Mouse (Mus musculus) testis, postnatal 10 days (tissue): Measurements from ENCODE around the gene Mmp24.

Experiments used
- DNase-seq: peaks from one replicate; pipeline ENCODE4 v3.0.0; 2021; ENCODE audit warnings: low spot score

Mmp24 gene

DNA sequence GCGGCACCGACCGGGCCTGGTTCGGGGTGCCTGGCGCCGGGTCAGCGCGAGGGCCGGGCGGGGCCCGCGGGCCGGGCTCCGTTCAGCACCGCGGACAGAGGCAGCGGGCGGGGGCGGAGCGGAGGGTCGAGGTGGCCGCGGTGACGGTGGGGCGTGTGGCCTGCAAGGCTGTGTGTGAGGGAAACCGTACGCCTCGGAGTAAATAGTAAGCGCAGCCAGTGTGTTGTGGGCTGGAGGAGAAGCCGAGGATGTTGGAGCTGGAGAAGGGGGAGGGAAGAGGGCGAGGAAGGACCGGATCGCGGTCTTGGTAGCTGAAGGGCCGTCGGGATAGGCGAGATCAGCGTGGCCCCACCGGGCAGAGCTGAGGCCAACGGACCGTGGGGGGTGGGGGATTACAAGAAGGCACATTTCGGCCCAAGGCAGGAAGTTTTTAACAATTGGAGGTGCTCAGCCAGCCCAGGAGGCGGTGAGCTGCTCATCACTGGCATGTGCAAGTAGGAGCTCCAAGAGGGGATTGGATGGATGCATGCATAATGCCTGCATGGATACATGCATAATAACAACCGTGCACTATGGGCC is 632 bp downstream of the Mmp24 start:
- peak; percentile 84 for DNase-seq

DNA sequence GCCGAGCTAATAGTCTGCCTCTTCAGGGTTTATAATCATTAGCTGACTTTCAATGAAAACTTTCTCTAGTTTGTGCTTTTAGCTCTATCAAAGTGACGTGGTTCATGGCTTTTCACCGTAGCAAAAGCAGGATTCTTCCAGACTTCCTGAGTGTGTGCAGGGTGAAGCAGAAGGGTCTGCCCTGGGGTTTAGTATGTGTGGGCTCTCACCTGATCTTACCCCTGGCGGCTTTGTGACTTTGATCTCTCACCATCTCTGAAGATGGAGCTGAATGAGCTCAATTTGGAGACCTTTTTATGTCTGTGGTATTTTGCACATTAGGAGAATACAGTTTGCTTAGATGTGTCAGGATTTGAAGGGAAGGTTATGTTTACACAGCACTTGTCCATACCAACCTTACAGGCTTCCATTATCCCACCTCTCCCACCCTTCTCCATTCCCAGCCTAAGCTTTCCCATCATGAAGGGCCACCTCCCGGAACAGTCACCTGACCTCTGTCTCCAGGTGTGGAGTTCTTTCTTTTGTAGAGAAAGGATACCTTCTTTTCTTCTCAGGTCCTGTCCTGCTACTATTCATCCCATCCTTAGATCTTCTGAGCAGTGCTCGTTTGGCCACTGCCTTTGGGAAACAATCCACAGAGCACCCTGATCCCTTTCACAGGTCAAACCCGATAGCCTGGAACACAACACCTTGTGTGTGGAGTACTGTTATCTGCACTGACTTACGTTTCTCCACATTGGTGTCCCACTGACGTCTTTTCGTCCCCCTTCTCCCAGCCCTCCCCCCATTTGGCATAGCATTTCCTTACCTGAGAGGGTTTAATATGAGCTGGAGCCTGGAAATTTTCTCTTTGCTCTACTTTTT is 1.9 kb downstream of the Mmp24 start:
- DNase-seq, result no peak

DNA sequence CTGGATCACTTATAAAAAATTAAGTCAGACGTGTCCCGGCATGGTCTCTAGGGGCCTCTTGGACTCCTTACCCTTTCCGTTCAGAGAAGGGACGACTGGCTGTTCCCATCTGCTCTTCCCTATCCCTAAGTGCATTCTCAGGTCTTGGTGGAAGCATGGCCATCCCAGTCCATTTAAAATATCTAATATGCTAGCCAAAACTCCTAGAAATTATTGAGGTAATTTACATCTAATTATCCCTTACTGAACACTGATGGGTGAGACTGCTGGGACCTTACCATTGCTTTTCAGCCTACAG is 2.5 kb downstream of the Mmp24 start:
- no peak for DNase-seq

DNA sequence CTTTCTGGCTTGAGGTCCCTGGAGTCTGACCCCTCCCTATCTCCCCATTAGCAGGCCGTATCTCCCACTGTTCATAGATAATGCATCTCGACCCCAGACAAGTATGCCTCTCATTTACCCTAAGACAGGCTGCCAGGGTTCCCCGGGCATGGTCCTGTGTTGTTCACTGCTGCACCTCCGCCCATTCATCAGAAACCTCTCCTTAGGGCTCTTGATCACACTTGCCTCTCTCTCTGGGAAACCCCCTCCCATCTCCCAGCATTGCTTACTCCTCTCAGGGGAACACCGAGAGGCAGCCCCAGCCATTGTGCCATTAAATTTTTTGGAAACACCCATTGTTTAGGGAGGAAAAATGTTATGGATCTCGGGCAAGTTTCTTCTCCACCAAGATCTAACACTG is 2.9 kb downstream of the Mmp24 start:
- no peak for DNase-seq

DNA sequence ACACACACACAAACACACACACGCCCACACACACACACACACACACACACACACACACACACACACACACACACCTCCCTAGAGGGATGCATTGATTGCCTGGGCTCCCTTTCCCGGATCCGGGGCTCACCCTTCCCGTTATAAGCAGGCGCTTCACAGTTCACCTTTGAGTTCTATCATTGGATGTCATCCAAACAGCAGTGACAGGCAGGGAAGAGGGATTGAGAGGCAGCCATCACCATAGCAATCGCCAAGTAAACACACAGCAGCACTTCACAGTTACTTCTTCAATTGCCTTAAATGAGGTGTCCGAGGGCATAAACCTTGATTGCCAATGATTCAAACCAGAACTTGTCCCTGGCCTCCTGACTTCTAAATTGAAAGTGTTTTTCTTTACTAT is 3.9 kb downstream of the Mmp24 start:
- no peak for DNase-seq

DNA sequence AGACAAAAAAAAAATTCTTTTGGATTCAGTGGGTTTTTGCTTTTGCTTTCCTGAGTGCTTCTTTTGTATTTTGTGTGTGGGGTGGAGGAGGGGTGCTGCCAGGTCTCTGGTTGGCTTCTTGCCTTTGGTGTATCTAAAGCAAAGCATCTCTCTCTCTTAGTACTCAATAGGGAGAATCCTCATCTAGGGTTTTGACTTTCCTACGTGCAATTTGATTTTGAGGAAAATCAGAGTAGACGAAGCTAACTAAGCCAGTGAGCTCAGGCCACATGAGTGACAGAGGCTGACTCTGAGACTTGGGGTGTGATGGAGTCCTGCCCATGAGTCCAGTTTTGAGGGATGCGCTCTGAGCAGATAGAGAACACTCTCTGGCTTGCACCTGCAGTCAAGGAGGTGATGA is 4.4 kb downstream of the Mmp24 start:
- no peak for DNase-seq

DNA sequence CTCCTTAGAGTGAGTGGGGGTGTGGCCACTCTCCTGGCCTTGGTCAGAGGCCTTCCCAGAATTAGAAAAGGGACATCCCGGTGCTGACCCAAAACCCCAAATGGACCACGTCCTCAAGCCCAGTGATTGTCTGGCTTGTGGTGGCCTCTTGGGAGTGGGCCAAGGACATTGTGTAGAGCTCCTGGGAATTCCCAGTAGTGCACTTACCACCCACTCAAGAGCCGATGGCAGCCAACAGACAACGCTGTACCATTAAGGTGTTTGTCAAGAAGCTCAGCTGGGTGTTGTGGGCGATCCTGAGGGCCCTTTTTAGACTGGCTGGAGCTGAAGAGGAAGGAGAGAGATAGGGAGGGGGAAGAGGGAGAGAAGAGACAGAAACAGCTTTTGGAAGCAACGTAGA is 9.4 kb downstream of the Mmp24 start:
- no peak for DNase-seq

DNA sequence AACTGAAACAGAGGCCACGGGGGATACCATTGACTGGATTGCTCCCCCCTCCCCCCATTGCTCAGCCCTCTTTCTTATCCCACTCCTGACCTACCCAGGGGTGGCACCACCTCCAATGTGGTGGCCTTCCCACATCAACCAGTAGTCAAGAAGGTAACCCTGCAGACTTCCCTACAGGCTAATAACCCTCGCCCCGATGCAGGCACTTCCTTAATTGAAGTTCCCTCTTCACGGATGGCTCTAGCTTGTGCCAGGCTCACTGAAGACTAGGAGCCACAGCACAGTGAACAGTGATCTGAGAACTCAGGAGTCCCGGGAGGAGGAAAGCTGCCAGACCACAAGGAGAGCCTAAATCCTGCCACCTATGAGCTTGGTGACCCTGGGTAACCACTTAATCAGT is 11.8 kb downstream of the Mmp24 start:
- DNase-seq, result no peak

DNA sequence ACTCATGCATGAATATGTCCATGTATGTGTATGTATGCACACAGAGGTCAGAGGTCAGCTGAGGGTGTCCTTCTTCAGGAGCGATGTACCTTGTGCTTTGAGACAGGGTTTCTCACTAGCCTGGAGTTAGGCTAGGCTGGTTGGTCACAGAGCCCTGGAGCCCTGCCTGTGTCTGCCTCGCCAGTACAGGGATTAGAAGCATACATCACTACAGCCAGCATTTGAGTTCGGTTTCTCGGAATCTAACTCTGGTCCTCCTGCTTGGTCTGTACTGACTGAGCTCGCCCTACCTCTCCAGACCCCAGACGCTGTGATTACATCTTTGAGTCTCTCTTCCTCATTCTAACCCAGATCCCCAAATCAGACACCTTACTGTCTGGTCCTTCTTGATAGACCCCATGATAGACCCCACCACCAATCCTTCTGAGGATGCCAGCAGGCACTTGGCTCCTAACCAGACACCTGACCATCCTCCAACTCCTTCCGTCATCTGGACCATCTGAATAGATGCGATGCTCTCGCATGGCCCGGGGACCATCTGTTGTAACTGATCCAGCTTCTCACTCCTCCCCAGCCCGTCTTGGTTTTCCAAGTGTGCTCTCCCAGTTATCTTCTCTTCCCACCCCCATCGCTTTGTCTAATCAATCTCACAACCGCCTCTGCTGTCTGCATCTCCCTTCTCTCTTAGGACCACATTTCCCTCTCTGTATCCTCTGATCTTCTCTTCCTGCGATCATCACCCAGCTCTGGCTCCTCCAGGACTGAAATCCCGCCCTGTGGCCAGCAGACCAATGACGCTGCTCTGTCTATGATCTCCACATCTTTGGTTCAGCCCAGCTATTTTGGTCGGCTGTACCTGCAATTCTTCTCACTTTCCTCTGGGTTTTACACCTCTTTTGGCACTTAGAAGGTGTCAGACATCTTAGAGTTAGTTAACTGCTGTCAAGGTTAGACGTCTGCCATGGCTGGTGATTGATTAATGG is 13.1 kb downstream of the Mmp24 start:
- DNase-seq, result no peak

DNA sequence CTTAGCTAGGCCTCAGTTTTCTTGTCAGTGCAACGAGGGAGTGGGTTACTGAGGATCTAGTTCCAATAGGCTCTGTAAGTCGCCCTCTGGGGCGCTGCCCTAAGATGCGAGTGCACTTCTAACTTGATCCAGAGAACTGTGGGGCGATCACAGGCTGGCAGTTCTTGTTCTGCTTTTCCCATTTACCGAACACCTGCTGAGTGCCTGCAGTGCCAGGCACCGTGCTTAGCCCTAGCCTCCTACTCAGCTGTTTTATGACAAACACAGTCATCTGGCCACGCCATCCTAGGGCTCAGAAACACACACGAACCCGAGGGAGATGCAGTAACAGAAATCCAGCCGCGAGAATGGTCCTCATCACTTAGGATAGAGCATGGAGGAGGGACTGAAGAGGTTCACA is 17.8 kb downstream of the Mmp24 start:
- no peak for DNase-seq

DNA sequence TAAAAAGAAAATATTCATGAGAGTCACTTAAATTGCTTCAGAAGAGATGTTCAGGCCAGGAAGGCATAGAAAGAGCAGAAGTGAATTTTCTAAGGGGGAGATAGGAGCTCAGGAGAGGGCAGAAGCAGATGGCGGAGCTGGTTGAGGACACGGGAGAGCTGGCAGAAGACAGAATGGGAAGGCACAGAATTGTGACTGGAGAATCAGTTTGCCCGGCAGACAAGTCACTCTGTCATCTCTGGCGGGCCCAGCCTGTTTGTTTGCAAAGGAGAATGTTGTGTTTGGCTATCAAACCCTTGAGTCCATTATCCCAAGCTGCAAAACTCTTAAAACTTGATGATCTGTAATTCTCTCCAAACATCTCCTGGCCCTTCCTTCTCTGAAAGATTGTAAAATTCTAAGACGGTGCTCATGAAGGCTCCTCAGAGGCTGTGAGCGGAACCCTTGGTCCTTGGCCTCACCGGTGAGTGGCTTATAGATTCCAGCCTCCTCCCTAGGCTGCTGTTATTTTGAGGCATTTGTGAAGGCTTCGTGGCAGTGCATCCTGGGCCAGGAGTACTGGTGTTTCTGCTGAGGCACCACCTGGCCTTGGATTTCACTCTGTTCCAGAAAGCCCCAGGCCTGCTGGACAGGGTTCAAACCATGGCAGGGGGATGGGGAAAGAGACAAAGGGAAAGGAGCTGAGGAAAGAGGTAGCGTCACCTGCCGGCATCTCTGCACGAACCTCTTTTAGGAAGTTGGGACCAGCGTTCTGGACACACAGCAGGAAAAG is 19.7 kb downstream of the Mmp24 start:
- no peak for DNase-seq

DNA sequence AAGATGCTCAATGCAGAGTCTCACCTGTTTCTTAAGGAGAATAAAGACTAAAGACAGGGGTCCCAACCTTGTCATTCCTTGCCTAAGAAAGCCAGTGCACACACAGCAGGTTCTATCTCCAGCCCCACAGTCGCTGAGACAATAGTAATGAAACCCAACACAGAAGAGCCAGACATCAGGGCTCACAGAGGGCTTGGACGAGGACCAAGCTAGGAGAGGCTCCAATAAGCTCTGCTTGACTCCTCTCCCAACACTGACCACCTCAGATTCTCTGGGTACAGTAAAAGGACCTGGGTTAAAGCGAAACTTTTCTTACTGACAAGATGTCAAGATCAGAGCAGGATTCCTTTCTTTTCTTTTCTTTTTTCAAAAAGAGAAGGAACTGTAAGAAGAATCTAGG is 23.5 kb downstream of the Mmp24 start:
- no peak for DNase-seq

DNA sequence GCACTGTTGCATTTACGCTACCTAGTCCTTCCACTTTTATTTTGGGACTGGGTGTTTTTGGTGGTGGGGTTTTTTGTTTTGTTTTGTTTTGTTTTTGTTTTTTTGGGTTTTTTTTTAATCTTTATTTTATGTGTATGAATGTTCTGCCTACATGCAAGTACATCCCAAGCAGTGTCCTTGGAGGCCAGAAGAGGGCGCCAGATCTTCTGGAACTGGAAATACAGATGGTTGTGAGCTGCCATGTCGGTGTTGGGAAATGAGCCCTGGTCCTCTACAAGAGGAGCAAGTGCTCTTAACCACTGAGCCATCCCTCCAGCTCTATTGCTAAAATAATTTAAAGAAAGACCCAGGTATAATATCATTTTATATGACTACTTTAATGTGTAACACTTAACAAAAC is 27.6 kb downstream of the Mmp24 start:
- no peak for DNase-seq

DNA sequence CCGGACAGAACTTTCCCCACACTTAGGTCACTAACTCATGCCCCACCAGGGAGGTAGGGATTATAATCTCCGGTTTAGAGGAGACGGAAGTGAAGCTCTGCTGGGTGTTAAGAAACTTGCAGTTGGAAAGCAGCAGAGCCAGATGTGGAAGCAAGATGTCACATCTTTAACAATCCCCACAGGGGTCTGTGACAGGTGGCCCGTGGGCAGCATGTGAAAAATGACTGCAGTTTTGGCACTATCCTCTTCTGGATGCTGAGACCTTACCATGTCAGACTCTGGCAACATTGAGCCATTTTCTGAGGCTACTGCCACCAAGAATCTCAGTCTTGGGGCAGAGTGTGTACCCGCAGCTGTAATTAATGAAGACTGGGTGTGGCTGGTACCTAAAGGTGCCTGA is 28.9 kb downstream of the Mmp24 start:
- DNase-seq, result no peak

DNA sequence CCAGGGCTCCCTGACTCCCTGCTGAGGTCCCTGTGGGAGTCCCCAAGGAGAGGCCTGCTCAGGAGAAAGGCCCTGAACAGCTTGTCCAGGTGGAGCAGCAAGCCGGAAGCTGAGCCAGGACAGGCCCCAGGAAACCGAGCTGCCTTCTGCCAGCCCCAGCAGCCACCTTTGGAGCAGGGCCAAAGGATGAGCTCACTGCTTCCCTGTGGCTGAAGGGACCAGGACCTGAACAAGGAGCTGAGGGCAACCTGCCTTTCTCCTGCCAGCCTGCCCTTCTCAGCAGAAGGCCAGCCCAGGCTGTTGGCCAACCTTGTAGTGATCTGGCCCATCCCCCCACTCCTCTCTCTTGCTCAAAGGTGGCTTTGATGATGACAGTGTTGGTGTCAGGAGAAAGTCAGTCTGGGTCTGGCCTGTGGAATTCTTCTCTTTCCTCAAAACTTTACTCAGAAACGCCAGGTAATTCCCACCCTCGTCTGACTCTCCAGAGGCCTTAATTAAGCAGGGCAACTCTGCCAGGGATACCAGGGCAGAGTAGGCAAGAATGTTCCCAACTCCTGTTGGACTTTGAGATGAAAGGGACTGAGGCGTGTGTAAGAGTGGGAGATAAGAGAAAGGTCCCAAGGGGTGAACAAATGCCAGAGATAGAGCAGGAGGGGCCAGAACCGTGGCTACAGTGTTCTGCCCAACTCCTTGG is 30.2 kb downstream of the Mmp24 start:
- peak; percentile 75 for DNase-seq

DNA sequence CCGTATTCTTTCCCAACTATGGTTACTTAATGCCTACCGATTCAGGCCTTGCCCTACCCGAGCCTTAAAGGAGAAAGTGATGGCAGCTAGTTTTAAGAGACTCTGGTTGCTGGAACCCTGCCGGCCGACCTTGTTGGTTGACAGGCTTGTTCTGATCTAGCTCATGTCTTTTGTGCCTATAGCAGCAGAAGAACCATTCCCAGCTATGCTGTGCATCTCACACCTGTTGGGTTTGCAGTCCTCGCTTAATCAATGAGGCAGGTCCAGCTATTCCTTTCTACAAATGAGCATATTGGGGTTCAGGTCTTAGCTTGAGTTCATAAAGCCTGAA is 30.7 kb downstream of the Mmp24 start:
- no peak for DNase-seq

DNA sequence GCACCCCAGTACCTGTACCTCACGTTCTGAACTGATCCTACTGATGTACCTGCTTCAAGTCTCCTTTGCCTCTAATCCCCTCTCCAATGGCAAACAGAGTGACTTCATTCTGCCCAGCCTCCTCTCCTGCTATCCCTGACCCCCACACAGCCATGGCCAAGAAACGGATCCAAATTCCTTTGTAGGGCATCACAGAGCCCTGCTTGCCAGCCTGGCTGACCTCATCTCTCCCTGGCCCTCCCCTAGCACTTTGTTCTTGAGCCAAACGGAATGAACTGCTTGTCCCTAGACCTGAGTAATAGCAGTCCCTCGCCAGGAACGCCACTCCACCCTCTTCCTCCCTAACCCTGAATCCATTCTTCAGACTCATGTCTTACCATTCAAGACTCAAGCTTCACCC is 31.4 kb downstream of the Mmp24 start:
- DNase-seq, result no peak

DNA sequence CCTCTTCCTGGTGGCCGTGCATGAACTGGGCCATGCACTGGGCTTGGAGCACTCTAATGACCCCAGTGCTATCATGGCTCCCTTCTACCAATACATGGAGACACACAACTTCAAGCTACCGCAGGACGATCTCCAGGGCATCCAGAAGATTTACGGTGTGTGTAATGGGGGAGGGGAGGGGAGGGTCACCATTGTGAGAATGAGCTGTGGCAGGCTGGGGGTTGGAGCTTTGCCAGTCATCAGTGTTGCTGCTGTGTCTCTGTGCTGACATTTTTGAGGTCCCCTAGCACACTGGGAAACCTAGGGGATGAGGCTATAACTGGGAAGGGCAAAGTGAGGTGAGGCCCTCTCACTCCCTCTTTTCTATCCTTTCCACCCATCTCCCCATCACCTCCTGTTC is 32.3 kb downstream of the Mmp24 start:
- no peak for DNase-seq

DNA sequence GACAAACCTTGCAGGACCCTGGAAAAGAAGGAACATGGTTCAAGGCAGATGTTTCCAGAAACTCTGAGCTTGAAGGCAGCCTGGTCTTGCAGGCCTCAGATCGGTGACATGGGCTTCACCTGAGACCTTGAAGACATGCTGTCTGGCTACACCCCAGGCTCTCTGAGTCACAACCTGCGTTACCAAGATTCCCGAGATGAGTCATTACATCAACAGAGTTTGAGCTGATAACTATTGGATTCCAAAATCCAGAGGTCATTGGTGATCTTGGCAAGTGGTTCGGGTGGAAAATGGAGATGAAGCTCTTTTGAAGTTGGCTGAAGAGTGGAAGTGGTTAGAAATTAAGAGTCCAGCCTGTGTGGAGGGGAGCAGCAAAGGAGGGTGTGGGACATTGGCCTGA is 34.5 kb downstream of the Mmp24 start:
- DNase-seq, result no peak

DNA sequence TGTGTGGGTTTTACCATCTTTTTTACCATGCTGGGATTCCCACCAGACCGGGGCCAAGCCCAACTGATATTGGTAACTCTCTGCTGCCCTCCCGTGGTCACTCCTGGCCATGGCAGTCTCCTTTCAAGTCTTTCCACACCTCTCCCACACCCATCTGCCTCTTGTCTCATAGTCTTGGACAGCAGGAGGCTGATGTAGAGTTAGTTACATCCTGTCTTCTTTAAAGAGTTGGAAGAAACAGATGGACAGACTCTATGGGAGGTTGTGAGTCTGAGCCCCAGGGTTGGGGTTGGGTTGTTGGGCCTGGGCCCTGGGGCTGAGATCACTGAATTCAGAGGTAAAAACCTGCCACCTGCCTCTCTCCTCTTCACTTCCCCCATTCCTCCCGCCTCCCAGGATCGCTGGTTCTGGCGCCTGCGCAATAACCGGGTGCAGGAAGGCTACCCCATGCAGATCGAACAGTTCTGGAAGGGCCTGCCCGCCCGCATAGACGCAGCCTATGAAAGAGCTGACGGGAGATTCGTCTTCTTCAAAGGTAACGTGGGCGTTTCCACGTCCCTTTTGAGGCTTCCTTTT is 36.8 kb downstream of the Mmp24 start:
- peak; percentile 87 for DNase-seq

DNA sequence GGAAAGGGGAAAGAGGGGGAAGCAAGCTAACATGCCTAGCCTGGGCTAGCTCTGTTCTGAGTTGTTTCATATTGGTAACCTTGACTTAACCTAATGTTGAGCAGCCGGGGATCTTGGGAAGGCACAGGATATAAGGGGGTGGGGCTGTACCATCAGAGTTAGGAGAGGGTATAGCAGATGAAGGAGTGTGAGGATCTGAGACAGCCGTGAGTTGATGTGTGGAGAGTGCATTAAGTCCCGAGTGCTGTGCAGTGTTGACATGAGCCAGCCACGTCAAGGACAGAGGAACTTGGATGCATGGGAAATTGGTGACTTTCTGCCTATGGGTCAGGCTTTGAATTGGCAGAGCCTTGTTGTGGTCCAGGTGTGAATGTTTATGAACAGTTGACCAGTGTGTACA is 37.5 kb downstream of the Mmp24 start:
- DNase-seq, result no peak
